Mouse (Mus musculus): ENCODE measurements at regions not wholly inside any gene's neighbourhood (a gene's known extent, or its start where the extent isn't known, plus 50 kb on each side); places are given as distances from the start of the nearest gene placed in this dataset.
A peak's percentile ranks its signal among the peaks of the same experiment; 100 is the strongest.

DNA sequence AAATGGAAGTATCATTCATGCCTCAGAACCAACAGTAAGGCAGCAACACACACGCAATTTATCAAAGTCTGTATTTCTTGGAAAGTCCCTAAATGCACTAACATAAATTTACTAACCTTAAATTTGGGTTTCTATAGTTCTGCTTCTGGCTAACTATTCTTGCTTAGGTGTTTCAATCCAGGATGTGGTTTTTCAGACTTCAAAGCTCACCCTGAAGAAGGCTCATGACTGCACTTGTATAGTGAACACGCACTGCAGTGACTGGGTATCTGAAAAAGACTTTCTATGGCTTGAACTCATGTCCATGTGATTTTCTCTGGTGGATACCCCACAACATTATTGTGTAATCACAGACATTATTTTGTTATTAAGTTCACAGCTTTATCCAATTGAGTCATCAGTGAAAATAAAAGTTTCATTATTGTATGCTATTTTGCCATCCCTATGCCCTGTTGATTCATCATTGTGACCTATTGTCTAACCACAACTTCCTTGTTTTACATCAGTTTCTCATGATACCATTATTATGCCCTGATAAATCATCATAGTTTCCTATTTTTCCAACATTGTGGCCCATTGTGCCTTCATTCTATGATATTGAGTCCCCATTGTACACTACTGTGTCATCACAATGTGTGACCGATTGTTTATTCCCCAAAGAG, 306.6 kb downstream of the Slco6d1 start:
- 89% methylated on average over 3 of the region's 3 CpGs for WGBS
- DNase-seq (ENCODE audit: low spot score) (no peak), ATAC-seq (replicated peaks; ENCODE audit: insufficient number of reproducible peaks, low FRiP score, low TSS enrichment, low read depth) (no peak)
- H3K4me3 ChIP-seq (ENCODE audit: low read depth, low read length): no peak overlapping the region
- H3K4me1 ChIP-seq (ENCODE audit: control insufficient read depth, insufficient read depth, low read length): no peaks in the 10 kb centered on the region
- H3K4me2 ChIP-seq (ENCODE audit: low read depth, low read length): no peak overlapping the region
- H3K9me3 ChIP-seq (replicated peaks; ENCODE audit: control insufficient read depth, low read length): no peaks in the 10 kb centered on the region
- H3K36me3 ChIP-seq (replicated peaks; ENCODE audit: control insufficient read depth, insufficient read depth, low read depth, low read length): no peaks in the 10 kb centered on the region
- H3K27ac ChIP-seq (replicated peaks; ENCODE audit: low read depth, low read length): no peak overlapping the region
- no peaks in the 10 kb centered on the region for H3K27me3 ChIP-seq (ENCODE audit: control insufficient read depth, insufficient read depth, low read length)
- H3K9ac ChIP-seq (replicated peaks; ENCODE audit: low read length): no peak overlapping the region

DNA sequence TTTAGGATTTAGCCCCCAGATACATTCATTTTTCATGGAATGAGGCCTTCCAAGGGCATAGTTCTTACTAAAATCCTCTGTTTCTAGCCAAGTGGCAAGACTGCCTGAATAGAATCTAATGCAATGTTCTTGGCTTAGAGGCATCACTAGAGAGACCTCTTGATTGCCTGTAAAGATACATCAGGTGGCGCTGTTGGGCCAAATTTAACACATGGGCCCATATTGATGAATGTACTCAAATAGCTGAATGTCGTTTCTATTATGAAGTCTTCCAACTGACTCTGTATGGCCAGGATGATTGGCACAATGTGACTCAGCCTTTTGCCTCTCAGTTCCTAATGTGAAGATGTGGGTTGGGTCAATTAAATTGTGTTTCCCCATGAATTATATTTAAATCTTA, 328.0 kb downstream of the Slco6d1 start:
- ATAC-seq (replicated peaks; ENCODE audit: insufficient number of reproducible peaks, low FRiP score, low TSS enrichment, low read depth) (no peak; the same call in 1 of the 2 replicates), DNase-seq (ENCODE audit: low spot score) (peak; percentile 54)
- Histone ChIP-seq H3K27ac (replicated peaks; ENCODE audit: low read depth, low read length) (no peak overlapping the region), H3K36me3 (replicated peaks; ENCODE audit: control insufficient read depth, insufficient read depth, low read depth, low read length) (no peaks in the 10 kb centered on the region), H3K4me1 (ENCODE audit: control insufficient read depth, insufficient read depth, low read length) (no peaks in the 10 kb centered on the region), H3K9me3 (replicated peaks; ENCODE audit: control insufficient read depth, low read length) (no peaks in the 10 kb centered on the region), H3K4me3 (ENCODE audit: low read depth, low read length) (no peak overlapping the region), H3K4me2 (ENCODE audit: low read depth, low read length) (no peak overlapping the region), H3K27me3 (ENCODE audit: control insufficient read depth, insufficient read depth, low read length) (no peaks in the 10 kb centered on the region), H3K9ac (replicated peaks; ENCODE audit: low read length) (no peak overlapping the region)
- WGBS: 4% methylated on average over 2 of the region's 2 CpGs

DNA sequence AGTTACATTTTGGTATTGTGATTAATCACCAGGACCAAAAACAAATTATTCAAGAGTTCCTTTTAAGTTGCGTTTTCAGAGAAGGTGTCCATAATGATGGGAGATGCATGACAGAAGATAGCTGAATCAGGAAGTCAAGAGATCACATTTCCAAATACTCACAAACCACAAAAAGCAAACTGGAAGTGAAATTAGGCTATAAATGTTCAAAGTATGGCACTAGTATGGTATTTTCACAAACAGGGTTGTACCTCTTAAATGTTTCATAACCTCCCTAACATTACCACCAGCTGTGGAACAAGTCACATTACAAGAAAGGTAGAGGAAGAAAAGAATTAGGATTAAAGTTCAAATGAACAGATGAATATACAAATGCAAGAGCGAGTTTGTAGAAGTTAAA, 367.6 kb downstream of the Slco6d1 start:
- H3K9ac ChIP-seq (replicated peaks; ENCODE audit: low read length): no peak overlapping the region
- no peak for DNase-seq (ENCODE audit: low spot score)
- H3K4me2 ChIP-seq (ENCODE audit: low read depth, low read length): no peak overlapping the region
- no peak overlapping the region for H3K4me3 ChIP-seq (ENCODE audit: low read depth, low read length)
- H3K4me1 ChIP-seq (ENCODE audit: control insufficient read depth, insufficient read depth, low read length): no peaks in the 10 kb centered on the region
- no peak for ATAC-seq (replicated peaks; ENCODE audit: insufficient number of reproducible peaks, low FRiP score, low TSS enrichment, low read depth)
- no peaks in the 10 kb centered on the region for H3K27me3 ChIP-seq (ENCODE audit: control insufficient read depth, insufficient read depth, low read length)
- H3K27ac ChIP-seq (replicated peaks; ENCODE audit: low read depth, low read length): no peak overlapping the region
- H3K9me3 ChIP-seq (replicated peaks; ENCODE audit: control insufficient read depth, low read length): no peaks in the 10 kb centered on the region
- WGBS: 84% methylated on average over 2 of the region's 2 CpGs
- H3K36me3 ChIP-seq (replicated peaks; ENCODE audit: control insufficient read depth, insufficient read depth, low read depth, low read length): no peaks in the 10 kb centered on the region

DNA sequence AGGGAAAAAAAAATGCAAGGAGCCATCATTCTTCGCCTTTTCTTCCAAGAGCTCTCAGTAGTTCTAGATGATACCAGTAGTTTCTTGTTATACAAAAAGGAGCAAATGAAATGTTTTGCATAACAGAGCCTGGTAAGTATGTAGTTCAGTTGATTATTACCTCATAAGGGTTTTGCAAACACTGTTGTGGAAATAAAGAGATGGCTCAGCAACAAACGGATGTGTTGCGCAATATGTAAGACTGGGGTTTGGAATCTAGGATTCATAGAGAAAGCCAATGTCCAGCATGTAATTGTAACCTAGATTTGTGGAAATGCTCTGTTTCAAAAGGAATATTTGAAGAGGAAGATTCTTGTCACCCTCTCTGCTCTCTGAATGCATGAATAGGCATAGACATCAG, 372.4 kb downstream of the Slco6d1 start:
- H3K9me3 ChIP-seq (replicated peaks; ENCODE audit: control insufficient read depth, low read length): no peaks in the 10 kb centered on the region
- H3K36me3 ChIP-seq (replicated peaks; ENCODE audit: control insufficient read depth, insufficient read depth, low read depth, low read length): no peaks in the 10 kb centered on the region
- H3K4me3 ChIP-seq (ENCODE audit: low read depth, low read length): no peak overlapping the region
- no peak for ATAC-seq (replicated peaks; ENCODE audit: insufficient number of reproducible peaks, low FRiP score, low TSS enrichment, low read depth)
- 93% methylated on average over 3 of the region's 3 CpGs for WGBS
- H3K27me3 ChIP-seq (ENCODE audit: control insufficient read depth, insufficient read depth, low read length): no peaks in the 10 kb centered on the region
- H3K4me1 ChIP-seq (ENCODE audit: control insufficient read depth, insufficient read depth, low read length): no peaks in the 10 kb centered on the region
- no peak overlapping the region for H3K4me2 ChIP-seq (ENCODE audit: low read depth, low read length)
- no peak for DNase-seq (ENCODE audit: low spot score)
- no peak overlapping the region for H3K27ac ChIP-seq (replicated peaks; ENCODE audit: low read depth, low read length)
- H3K9ac ChIP-seq (replicated peaks; ENCODE audit: low read length): no peak overlapping the region

DNA sequence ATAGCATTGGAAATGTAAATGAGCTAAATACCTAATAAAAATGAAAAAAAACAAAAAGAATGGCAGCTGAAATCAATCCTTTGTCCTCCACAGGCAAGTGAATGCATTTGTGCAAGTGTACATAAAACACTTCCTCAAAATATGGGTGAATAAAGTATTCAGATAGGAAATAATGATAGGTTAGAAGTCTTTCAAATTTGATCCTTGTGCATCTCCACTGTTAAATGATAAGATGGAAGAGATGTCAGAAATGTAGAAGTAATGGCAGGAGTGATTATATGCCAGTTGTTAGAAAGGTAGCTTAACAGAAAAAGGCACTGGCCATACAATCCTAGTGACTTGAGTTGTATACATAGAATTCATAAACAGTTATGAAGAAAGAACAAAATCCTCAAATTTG, 391.6 kb downstream of the Slco6d1 start:
- no peak overlapping the region for H3K27ac ChIP-seq (replicated peaks; ENCODE audit: low read depth, low read length)
- no peak overlapping the region for H3K9ac ChIP-seq (replicated peaks; ENCODE audit: low read length)
- no peak for DNase-seq (ENCODE audit: low spot score)
- H3K4me1 ChIP-seq (ENCODE audit: control insufficient read depth, insufficient read depth, low read length): no peaks in the 10 kb centered on the region
- ATAC-seq (replicated peaks; ENCODE audit: insufficient number of reproducible peaks, low FRiP score, low TSS enrichment, low read depth): no peak
- no peak overlapping the region for H3K4me3 ChIP-seq (ENCODE audit: low read depth, low read length)
- H3K36me3 ChIP-seq (replicated peaks; ENCODE audit: control insufficient read depth, insufficient read depth, low read depth, low read length): no peaks in the 10 kb centered on the region
- no peaks in the 10 kb centered on the region for H3K27me3 ChIP-seq (ENCODE audit: control insufficient read depth, insufficient read depth, low read length)
- no peaks in the 10 kb centered on the region for H3K9me3 ChIP-seq (replicated peaks; ENCODE audit: control insufficient read depth, low read length)
- H3K4me2 ChIP-seq (ENCODE audit: low read depth, low read length): no peak overlapping the region

DNA sequence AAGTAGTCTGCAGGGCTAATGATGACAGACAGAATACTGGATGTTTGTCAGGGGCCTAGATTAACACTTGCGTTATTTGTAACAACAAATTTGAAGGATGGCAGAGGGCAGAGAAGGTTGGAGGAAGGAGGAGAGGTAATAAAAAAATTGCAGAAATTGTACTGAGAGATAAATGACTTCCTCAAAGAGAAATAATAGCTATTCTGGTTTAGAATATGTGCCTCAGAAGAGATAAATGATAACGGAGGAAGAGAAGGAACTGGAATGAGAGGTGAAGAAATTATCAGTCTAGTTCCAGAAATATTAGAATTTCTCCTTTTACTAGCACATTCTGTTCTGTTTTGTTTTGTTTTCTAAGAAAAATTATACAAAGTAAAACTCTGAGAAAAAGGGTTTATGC, 393.1 kb downstream of the Slco6d1 start:
- no peaks in the 10 kb centered on the region for H3K36me3 ChIP-seq (replicated peaks; ENCODE audit: control insufficient read depth, insufficient read depth, low read depth, low read length)
- H3K4me1 ChIP-seq (ENCODE audit: control insufficient read depth, insufficient read depth, low read length): no peaks in the 10 kb centered on the region
- no peak overlapping the region for H3K4me2 ChIP-seq (ENCODE audit: low read depth, low read length)
- H3K27me3 ChIP-seq (ENCODE audit: control insufficient read depth, insufficient read depth, low read length): no peaks in the 10 kb centered on the region
- H3K9ac ChIP-seq (replicated peaks; ENCODE audit: low read length): no peak overlapping the region
- H3K9me3 ChIP-seq (replicated peaks; ENCODE audit: control insufficient read depth, low read length): no peaks in the 10 kb centered on the region
- DNase-seq (ENCODE audit: low spot score) (no peak), ATAC-seq (replicated peaks; ENCODE audit: insufficient number of reproducible peaks, low FRiP score, low TSS enrichment, low read depth) (no peak)
- H3K27ac ChIP-seq (replicated peaks; ENCODE audit: low read depth, low read length): no peak overlapping the region
- WGBS: 97% methylated on average over 2 of the region's 2 CpGs
- H3K4me3 ChIP-seq (ENCODE audit: low read depth, low read length): no peak overlapping the region

DNA sequence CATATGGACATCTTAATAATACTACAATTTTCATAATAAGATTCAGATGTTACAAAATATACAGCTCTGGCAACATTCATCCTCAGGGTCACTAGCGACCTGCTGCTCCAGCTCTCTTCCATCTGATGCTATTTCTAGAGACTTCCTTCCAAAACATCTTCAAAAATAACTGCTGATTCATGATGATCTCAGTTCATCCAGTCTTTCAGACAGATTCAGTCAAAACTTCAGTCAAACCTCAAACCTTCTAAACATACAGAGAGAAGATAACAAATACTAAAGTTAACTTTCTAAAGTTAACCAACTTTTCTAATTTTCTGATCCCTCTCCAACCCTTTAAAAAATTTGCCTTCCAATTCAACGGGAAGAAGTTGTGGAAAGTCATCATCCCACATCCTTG, 397.2 kb downstream of the Slco6d1 start:
- no peak overlapping the region for H3K4me2 ChIP-seq (ENCODE audit: low read depth, low read length)
- H3K9ac ChIP-seq (replicated peaks; ENCODE audit: low read length): no peak overlapping the region
- DNase-seq (ENCODE audit: low spot score) (no peak), ATAC-seq (replicated peaks; ENCODE audit: insufficient number of reproducible peaks, low FRiP score, low TSS enrichment, low read depth) (no peak)
- no peaks in the 10 kb centered on the region for H3K9me3 ChIP-seq (replicated peaks; ENCODE audit: control insufficient read depth, low read length)
- no peak overlapping the region for H3K4me3 ChIP-seq (ENCODE audit: low read depth, low read length)
- no peaks in the 10 kb centered on the region for H3K36me3 ChIP-seq (replicated peaks; ENCODE audit: control insufficient read depth, insufficient read depth, low read depth, low read length)
- H3K27me3 ChIP-seq (ENCODE audit: control insufficient read depth, insufficient read depth, low read length): no peaks in the 10 kb centered on the region
- 68% methylated on average over 2 of the region's 2 CpGs for WGBS
- H3K27ac ChIP-seq (replicated peaks; ENCODE audit: low read depth, low read length): no peak overlapping the region
- H3K4me1 ChIP-seq (ENCODE audit: control insufficient read depth, insufficient read depth, low read length): no peaks in the 10 kb centered on the region

DNA sequence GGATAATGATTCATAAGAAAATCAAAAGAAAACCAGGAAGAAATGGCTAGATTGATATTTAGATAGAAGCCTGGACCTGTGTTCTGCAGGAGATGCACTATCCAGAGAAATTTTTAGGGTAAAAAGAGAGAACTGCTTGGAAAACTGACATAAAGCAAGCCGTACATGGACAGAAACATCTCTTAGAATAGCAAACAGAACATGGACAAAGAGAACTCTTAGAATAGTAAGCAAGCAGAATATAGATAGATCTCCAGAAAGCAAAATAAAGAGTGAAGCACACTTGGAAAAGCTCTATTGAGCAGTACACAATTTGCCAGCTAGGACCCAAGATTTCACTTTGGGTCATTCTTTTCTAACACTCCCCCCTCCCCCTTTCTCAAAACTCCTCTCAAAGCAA, 439.3 kb downstream of the Slco6d1 start:
- Histone ChIP-seq H3K27ac (replicated peaks; ENCODE audit: low read depth, low read length) (no peak overlapping the region), H3K36me3 (replicated peaks; ENCODE audit: control insufficient read depth, insufficient read depth, low read depth, low read length) (no peaks in the 10 kb centered on the region), H3K4me1 (ENCODE audit: control insufficient read depth, insufficient read depth, low read length) (no peaks in the 10 kb centered on the region), H3K9me3 (replicated peaks; ENCODE audit: control insufficient read depth, low read length) (no peaks in the 10 kb centered on the region), H3K27me3 (ENCODE audit: control insufficient read depth, insufficient read depth, low read length) (no peaks in the 10 kb centered on the region), H3K9ac (replicated peaks; ENCODE audit: low read length) (no peak overlapping the region), H3K4me2 (ENCODE audit: low read depth, low read length) (no peak overlapping the region), H3K4me3 (ENCODE audit: low read depth, low read length) (no peak overlapping the region)
- 92% methylated on average over 1 of the region's 1 CpGs for WGBS
- DNase-seq (ENCODE audit: low spot score) (no peak), ATAC-seq (replicated peaks; ENCODE audit: insufficient number of reproducible peaks, low FRiP score, low TSS enrichment, low read depth) (no peak)
